Mouse (Mus musculus): ENCODE measurements around the gene Tex33. TPM values are rescaled to one million over a fixed set of nuclear protein-coding genes. Genes with fewer than 3 reads are reported as not detected.
A peak's percentile ranks its signal among the peaks of the same experiment; 100 is the strongest.

The Tex33 gene
- polyA plus RNA-seq, 1 experiment = not detected

DNA sequence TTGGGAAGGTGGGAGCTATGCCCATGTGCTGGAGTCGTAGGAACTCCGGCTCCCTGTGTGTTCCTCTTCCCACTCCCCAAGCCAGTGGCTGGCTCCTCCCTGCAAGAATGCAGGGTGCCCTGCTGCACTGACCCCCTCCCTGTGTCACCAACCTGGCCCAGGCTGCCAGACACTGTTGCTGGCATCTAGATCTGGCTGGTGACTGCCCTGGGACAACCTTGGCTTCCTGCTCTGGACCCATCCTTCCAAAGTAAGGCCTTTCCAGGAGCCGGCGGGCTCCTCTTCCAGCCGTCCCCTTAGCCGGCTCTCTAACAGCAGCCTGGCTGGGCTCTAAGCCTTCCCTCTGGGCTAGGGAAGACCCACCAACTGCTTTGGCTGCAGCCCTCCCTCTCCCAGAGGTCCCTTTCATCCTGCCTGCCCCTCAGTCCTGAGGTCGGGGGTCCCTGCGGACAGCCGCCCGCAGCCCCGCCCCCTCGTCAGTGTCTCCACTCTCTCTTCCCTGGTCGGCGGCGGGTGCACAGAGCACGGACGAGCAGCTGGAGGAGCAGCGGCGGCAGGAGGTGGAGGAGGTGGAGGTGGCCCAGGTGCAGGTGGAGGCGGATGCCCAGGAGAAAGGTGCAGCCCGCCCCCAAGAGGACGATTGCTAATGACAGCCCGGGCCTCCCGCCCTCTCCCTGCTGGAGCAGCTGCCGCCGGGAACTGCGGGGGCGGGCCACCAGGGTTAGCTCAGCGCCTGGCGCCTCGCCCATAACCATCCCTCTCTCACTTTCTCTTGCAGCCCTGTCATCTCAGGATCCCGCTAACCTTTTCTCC lies 40.9 kb upstream of the Tex33 start:
- Histone ChIP-seq H3K27me3 (ENCODE audit: control insufficient read depth, insufficient read depth, low read length) (no peaks in the 10 kb centered on the region), H3K36me3 (ENCODE audit: control insufficient read depth, insufficient read depth, low read length) (no peaks in the 10 kb centered on the region), H3K4me1 (ENCODE audit: control insufficient read depth, insufficient read depth, insufficient read length) (no peaks in the 10 kb centered on the region; the same call in 1 of the 2 replicates), H3K27ac (ENCODE audit: insufficient read depth, low read length) (0 out of 2 replicates have a peak overlapping the region, but pooled peaks have one; percentile 16), H3K4me3 (ENCODE audit: extremely low read depth, insufficient read depth, insufficient read length) (no peak overlapping the region)
- DNase-seq (ENCODE audit: low read depth in 1 of 2, low spot score in 2 of 2) = peak in 1 of 2 experiments; percentile 24
- TF ChIP-seq POLR2A (IDR thresholded peaks at IDR 0.05; ENCODE audit: low read depth, low read length) (no peak), CTCF (IDR thresholded peaks at IDR 0.05; ENCODE audit: extremely low read depth, insufficient read depth, insufficient read length, insufficient replicate concordance) (no peak)
- 54% methylated on average over 27 of the region's 32 CpGs for WGBS

GRCm38 (mm10) chr15:78435681-78436080 lies 40.0 kb upstream of the Tex33 start:
- WGBS = 87% methylated on average over 11 of the region's 11 CpGs
- no peak overlapping the region for H3K4me3 ChIP-seq (ENCODE audit: extremely low read depth, insufficient read depth, insufficient read length)
- no peaks in the 10 kb centered on the region for H3K36me3 ChIP-seq (ENCODE audit: control insufficient read depth, insufficient read depth, low read length)
- no peaks in the 10 kb centered on the region; the same call in 1 of the 2 replicates for H3K4me1 ChIP-seq (ENCODE audit: control insufficient read depth, insufficient read depth, insufficient read length)
- no peaks in the 10 kb centered on the region for H3K27me3 ChIP-seq (ENCODE audit: control insufficient read depth, insufficient read depth, low read length)
- DNase-seq (ENCODE audit: low read depth in 1 of 2, low spot score in 2 of 2) = no peak
- H3K27ac ChIP-seq (ENCODE audit: insufficient read depth, low read length) = no peak overlapping the region
- TF ChIP-seq POLR2A (IDR thresholded peaks at IDR 0.05; ENCODE audit: low read depth, low read length) = no peak
- TF ChIP-seq CTCF (IDR thresholded peaks at IDR 0.05; ENCODE audit: extremely low read depth, insufficient read depth, insufficient read length, insufficient replicate concordance) = no peak

DNA sequence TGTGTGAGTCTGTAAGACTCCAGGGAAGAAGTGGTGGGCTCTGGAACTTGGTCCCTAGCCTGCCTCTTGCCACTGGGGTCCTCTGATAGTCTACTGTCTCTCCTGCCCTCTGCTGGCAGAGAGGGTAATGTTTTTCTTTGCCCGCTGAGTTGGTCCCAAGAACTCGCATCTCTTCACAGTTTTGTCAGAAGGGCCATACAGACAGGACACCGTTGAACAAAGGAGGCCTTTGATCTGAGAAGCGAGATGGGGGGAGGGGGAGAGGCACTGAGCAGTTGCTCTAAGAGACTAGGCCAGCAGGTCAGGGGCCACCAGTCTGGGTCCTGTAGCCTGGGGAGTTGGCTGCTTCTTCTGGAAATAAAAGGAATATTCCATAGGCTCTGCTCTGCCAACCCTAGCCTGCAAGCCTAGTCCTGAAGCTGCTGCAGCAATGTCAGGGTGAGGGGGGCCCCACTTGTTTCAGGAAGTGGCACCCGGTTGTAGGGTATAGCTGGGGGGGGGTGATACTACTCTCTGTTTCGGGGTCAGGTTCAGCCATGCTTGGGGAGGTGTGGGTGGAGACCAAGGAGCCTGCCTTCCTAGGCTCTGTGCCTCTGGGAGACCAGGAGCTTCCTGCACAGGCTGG lies 39.3 kb upstream of the Tex33 start:
- 29% methylated on average over 6 of the region's 6 CpGs for WGBS
- DNase-seq (ENCODE audit: low read depth in 1 of 2, low spot score in 2 of 2) = no peak
- H3K4me3 ChIP-seq (ENCODE audit: extremely low read depth, insufficient read depth, insufficient read length) = no peak overlapping the region
- H3K27ac ChIP-seq (ENCODE audit: insufficient read depth, low read length) = no peak overlapping the region
- no peak for TF ChIP-seq POLR2A (IDR thresholded peaks at IDR 0.05; ENCODE audit: low read depth, low read length)
- TF ChIP-seq CTCF (IDR thresholded peaks at IDR 0.05; ENCODE audit: extremely low read depth, insufficient read depth, insufficient read length, insufficient replicate concordance) = no peak
- H3K27me3 ChIP-seq (ENCODE audit: control insufficient read depth, insufficient read depth, low read length) = no peaks in the 10 kb centered on the region
- H3K36me3 ChIP-seq (ENCODE audit: control insufficient read depth, insufficient read depth, low read length) = no peaks in the 10 kb centered on the region
- no peaks in the 10 kb centered on the region; the same call in 1 of the 2 replicates for H3K4me1 ChIP-seq (ENCODE audit: control insufficient read depth, insufficient read depth, insufficient read length)

- 83% methylated on average over 7 of the region's 7 CpGs for WGBS
- peaks cover 5% of the 10 kb centered on the region; the same call in 1 of the 2 replicates for H3K27me3 ChIP-seq (ENCODE audit: control insufficient read depth, insufficient read depth, low read length)
- no peaks in the 10 kb centered on the region for H3K36me3 ChIP-seq (ENCODE audit: control insufficient read depth, insufficient read depth, low read length)
- H3K27ac ChIP-seq (ENCODE audit: insufficient read depth, low read length) = no peak overlapping the region
- H3K4me3 ChIP-seq (ENCODE audit: extremely low read depth, insufficient read depth, insufficient read length) = no peak overlapping the region
- no peaks in the 10 kb centered on the region; the same call in 1 of the 2 replicates for H3K4me1 ChIP-seq (ENCODE audit: control insufficient read depth, insufficient read depth, insufficient read length)
- DNase-seq (ENCODE audit: low read depth in 1 of 2, low spot score in 2 of 2) = no peak
- no peak for TF ChIP-seq CTCF (IDR thresholded peaks at IDR 0.05; ENCODE audit: extremely low read depth, insufficient read depth, insufficient read length, insufficient replicate concordance)
- no peak for TF ChIP-seq POLR2A (IDR thresholded peaks at IDR 0.05; ENCODE audit: low read depth, low read length)
Measured at GRCm38 (mm10) chr15:78431541-78432121, 35.9 kb upstream of the Tex33 start.

DNA sequence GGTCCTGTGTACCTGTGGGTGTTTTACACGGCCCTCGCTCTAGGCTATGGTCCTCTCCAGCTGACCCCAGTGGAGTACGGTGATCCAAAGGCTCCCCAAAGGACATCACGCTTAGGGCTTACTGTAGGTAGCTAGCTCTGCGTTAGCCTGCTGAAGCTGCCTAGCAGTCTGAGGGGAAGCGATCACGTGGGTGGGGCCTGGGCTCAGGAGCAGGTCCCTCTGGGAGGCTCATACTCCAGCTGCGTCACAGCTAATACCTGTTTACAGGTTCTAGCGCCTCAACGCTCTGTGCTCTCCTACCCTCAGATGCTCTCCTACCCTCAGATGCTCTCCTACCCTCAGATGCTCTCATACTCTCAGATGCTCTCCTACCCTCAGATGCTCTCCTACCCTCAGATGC lies 35.2 kb upstream of the Tex33 start:
- 89% methylated on average over 10 of the region's 10 CpGs for WGBS
- Histone ChIP-seq H3K27me3 (ENCODE audit: control insufficient read depth, insufficient read depth, low read length) (peaks cover 5% of the 10 kb centered on the region; the same call in 1 of the 2 replicates), H3K36me3 (ENCODE audit: control insufficient read depth, insufficient read depth, low read length) (no peaks in the 10 kb centered on the region), H3K27ac (ENCODE audit: insufficient read depth, low read length) (no peak overlapping the region), H3K4me1 (ENCODE audit: control insufficient read depth, insufficient read depth, insufficient read length) (no peaks in the 10 kb centered on the region; the same call in 1 of the 2 replicates), H3K4me3 (ENCODE audit: extremely low read depth, insufficient read depth, insufficient read length) (no peak overlapping the region)
- no peak for TF ChIP-seq CTCF (IDR thresholded peaks at IDR 0.05; ENCODE audit: extremely low read depth, insufficient read depth, insufficient read length, insufficient replicate concordance)
- no peak for TF ChIP-seq POLR2A (IDR thresholded peaks at IDR 0.05; ENCODE audit: low read depth, low read length)
- DNase-seq (ENCODE audit: low read depth in 1 of 2, low spot score in 2 of 2) = no peak

DNA sequence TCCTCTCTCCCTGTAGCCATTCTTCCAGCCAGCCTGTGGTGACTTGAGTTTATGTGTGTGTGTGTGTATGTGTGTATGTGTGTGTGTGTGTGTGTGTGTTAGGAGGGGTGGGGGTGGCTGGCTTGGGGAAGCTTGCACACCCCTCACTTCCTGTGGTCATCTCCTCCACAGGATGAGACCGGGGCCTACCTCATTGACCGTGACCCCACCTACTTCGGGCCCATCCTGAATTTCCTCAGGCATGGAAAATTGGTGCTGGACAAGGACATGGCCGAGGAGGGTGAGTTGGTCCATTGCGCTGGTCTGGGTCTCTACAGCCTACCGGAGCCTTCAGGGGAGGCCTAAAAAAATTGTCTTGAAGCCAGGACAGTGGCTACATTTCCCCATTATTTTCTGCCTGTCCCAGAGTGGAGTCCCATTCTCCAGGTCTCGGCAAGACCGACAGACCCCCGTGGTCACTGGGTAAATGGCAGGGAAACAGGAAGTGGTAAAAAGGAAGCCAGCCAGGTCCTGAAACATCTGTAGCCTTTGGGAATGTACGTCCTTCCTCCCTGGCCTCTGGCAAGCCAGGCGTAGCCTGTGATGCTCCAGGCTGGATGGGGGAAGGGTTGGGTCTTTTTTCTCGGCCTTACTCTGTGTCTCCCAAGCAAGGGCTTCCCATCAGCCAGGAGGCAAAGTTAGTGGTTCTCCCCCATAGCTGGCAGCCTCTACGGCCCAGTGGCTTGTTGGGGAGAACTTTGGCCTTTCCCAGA lies 34.3 kb upstream of the Tex33 start:
- Histone ChIP-seq H3K27ac (ENCODE audit: insufficient read depth, low read length) (peak overlapping the region; percentile 31; the same call in 1 of the 2 replicates), H3K4me3 (ENCODE audit: extremely low read depth, insufficient read depth, insufficient read length) (no peak overlapping the region), H3K4me1 (ENCODE audit: control insufficient read depth, insufficient read depth, insufficient read length) (no peaks in the 10 kb centered on the region; the same call in 1 of the 2 replicates), H3K36me3 (ENCODE audit: control insufficient read depth, insufficient read depth, low read length) (no peaks in the 10 kb centered on the region), H3K27me3 (ENCODE audit: control insufficient read depth, insufficient read depth, low read length) (peaks cover 5% of the 10 kb centered on the region; the same call in 1 of the 2 replicates)
- WGBS = 75% methylated on average over 13 of the region's 13 CpGs
- no peak for DNase-seq (ENCODE audit: low read depth in 1 of 2, low spot score in 2 of 2)
- TF ChIP-seq CTCF (IDR thresholded peaks at IDR 0.05; ENCODE audit: extremely low read depth, insufficient read depth, insufficient read length, insufficient replicate concordance) (no peak), POLR2A (IDR thresholded peaks at IDR 0.05; ENCODE audit: low read depth, low read length) (no peak)

Data from spleen, adult 2 months (tissue).